Mouse (Mus musculus) small intestine, adult 2 months (tissue): ENCODE measurements at regions not wholly inside any gene's neighbourhood (a gene's known extent, or its start where the extent isn't known, plus 50 kb on each side); places are given as distances from the start of the nearest gene placed in this dataset.

Experiments
- CTCF ChIP-seq: fragments of 200-500 bp; IDR thresholded peaks from 2 replicates; pipeline ENCODE4 v1.5.1; 2012; ENCODE audit warnings: low read depth, mild to moderate bottlenecking, control low read depth, inconsistent platforms, low read length, moderate library complexity, mixed read lengths; ENCODE audit not compliant: insufficient replicate concordance, insufficient read length; ENCODE audit errors: extremely low read depth
- POLR2A ChIP-seq: fragments of 200-500 bp; IDR thresholded peaks from 2 replicates; pipeline ENCODE4 v1.6.1; 2012; ENCODE audit warnings: low read depth, mild to moderate bottlenecking, control low read depth, inconsistent platforms, low read length, moderate library complexity

DNA sequence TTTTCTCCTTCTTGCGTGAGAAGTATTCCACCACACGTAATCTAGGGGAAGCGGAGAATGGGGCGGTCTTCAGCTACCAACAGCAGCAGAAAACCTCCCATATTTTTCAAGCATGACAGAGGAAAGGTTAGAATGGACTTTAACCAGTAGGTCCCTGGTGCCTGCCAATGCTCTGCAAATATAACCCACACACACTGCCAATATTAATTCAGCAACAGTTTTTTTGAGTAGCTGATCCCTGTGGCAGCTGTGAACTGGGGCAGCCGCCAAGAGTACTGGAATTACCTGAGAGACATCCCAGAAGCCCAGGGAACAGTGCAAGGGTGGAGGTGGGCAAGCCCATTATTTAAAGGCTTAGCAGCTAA is 74.1 kb upstream of the Tmem17 start:
- TF ChIP-seq CTCF (no peak), POLR2A (no peak)
